Mouse (Mus musculus): ENCODE data around the gene Heatr1.
"Not testable (repeated sequence)": the region's sequence is repeated elsewhere in the genome, so short reads cannot be mapped to it uniquely, and the experiment has no call there.

Gene Heatr1

GRCm38 (mm10) chr13:12454686-12455390 is 60.0 kb downstream of the Heatr1 start:
- DNase-seq: no peak

- DNase-seq: no peak
These were observed 61.9 kb downstream of the Heatr1 start for GRCm38 (mm10) chr13:12456711-12457110.

GRCm38 (mm10) chr13:12460443-12460842 is 65.6 kb downstream of the Heatr1 start:
- peak; percentile 71 to 74 for DNase-seq

- DNase-seq: peak; percentile 97
These were observed 66.3 kb downstream of the Heatr1 start for GRCm38 (mm10) chr13:12460881-12461729.

GRCm38 (mm10) chr13:12461730-12462119 is 66.9 kb downstream of the Heatr1 start:
- no peak for DNase-seq

- DNase-seq: no peak
These were observed 67.8 kb downstream of the Heatr1 start for GRCm38 (mm10) chr13:12462623-12463022.

- not testable (repeated sequence) for DNase-seq
These were observed 69.3 kb downstream of the Heatr1 start for GRCm38 (mm10) chr13:12464159-12464558.

- no peak for DNase-seq
These were observed 70.0 kb downstream of the Heatr1 start, which contains the start of gene Lgals8 for GRCm38 (mm10) chr13:12464844-12465243. Gene Lgals8 (minus strand): TSS chr13:12464944.

- peak in 1 of 2 experiments; percentile 17 for DNase-seq
These were observed 73.7 kb downstream of the Heatr1 start for GRCm38 (mm10) chr13:12468488-12468887.

GRCm38 (mm10) chr13:12473724-12474378 is 79.0 kb downstream of the Heatr1 start:
- peak; percentile 35 to 81 for DNase-seq

GRCm38 (mm10) chr13:12475239-12475638 is 80.4 kb downstream of the Heatr1 start:
- peak; percentile 68 to 77 for DNase-seq

- no peak for DNase-seq
These were observed 82.1 kb downstream of the Heatr1 start for GRCm38 (mm10) chr13:12476886-12477285.

GRCm38 (mm10) chr13:12478301-12478700 is 83.5 kb downstream of the Heatr1 start:
- no peak for DNase-seq

- no peak for DNase-seq
These were observed 85.0 kb downstream of the Heatr1 start for GRCm38 (mm10) chr13:12479802-12480201.

GRCm38 (mm10) chr13:12485197-12485596 is 90.4 kb downstream of the Heatr1 start:
- no peak for DNase-seq

- DNase-seq: no peak
These were observed 90.8 kb downstream of the Heatr1 start for GRCm38 (mm10) chr13:12485640-12486039.
